In the genomic region with DNA sequence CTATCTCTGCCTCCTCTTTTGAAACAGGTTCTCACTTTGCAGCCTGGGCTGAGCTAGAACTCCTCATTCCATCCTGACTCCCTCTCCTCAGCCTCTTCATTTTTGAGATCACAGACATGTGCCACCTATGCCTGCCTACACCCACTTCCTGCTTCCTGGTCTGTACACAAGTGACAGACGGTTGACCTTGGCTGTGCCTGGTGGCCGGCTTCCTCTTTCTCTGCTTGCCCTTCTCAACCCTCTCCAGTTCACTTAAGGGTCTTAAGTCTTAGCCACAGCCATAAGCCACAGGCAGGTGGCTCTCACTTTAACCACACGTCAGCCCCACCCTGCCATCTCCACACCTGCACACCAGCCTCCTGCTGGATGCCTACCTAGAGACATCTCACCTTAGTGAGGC, we compare ENCODE assay signal across 13 mouse cellular contexts. TPM values are rescaled to one million over a fixed set of nuclear protein-coding genes. Genes with fewer than 3 reads are reported as not detected.
A peak's percentile ranks its signal among the peaks of the same experiment; 100 is the strongest.
DNase-seq lines count a peak whose midpoint lies in the region; ATAC-seq lines count a peak whose summit lies in the region.
"Had no signal": no experiment of that assay in that cellular context is flagged by ENCODE, and none has a peak within 500 bp of the region (broad histone marks: within the 10 kb centered on the region; RNA-seq: fewer than 3 reads in every experiment).

No protein-coding gene starts in this region.

- H3K9me3 ChIP-seq in liver, embryonic 12.5 days (replicated peaks), result no peaks in the 10 kb centered on the region
- no peaks in the 10 kb centered on the region for H3K9me3 ChIP-seq in liver, embryonic 11.5 days (ENCODE audit: control insufficient read depth, low read length)
- H3K9me3 ChIP-seq in intestine, embryonic 15.5 days, result no peaks in the 10 kb centered on the region
- no peaks in the 10 kb centered on the region for H3K9me3 ChIP-seq in hindbrain, embryonic 14.5 days (ENCODE audit: control insufficient read depth, low read length)
- H3K9me3 ChIP-seq: heart, embryonic 12.5 days; liver, embryonic 13.5 days had no signal

- H3K36me3 ChIP-seq in liver, embryonic 12.5 days, result no peaks in the 10 kb centered on the region
- no peaks in the 10 kb centered on the region for H3K36me3 ChIP-seq in liver, embryonic 11.5 days (ENCODE audit: control insufficient read depth, insufficient read depth, low read length)
- no peaks in the 10 kb centered on the region for H3K36me3 ChIP-seq in intestine, embryonic 15.5 days
- no peaks in the 10 kb centered on the region for H3K36me3 ChIP-seq in hindbrain, embryonic 14.5 days (replicated peaks; ENCODE audit: control insufficient read depth, insufficient read depth)
- H3K36me3 ChIP-seq: heart, embryonic 12.5 days; liver, embryonic 13.5 days had no signal

- H3K4me2 ChIP-seq in liver, embryonic 12.5 days, result 0 out of 2 replicates have a peak overlapping the region, but pooled peaks have one; percentile 0
- H3K4me2 ChIP-seq in liver, embryonic 11.5 days, result no peak overlapping the region
- H3K4me2 ChIP-seq in intestine, embryonic 15.5 days (replicated peaks), result no peak overlapping the region
- no peak overlapping the region for H3K4me2 ChIP-seq in hindbrain, embryonic 14.5 days (replicated peaks)
- H3K4me2 ChIP-seq: heart, embryonic 12.5 days; liver, embryonic 13.5 days had no signal

- H3K27ac ChIP-seq in liver, embryonic 12.5 days, result no peak overlapping the region
- H3K27ac ChIP-seq in liver, embryonic 11.5 days (ENCODE audit: low read depth, low read length), result no peak overlapping the region
- no peak overlapping the region for H3K27ac ChIP-seq in intestine, embryonic 15.5 days
- H3K27ac ChIP-seq in hindbrain, embryonic 14.5 days, result no peak overlapping the region
- H3K27ac ChIP-seq: left cerebral cortex, adult 2 months; liver, embryonic 13.5 days had no signal

- no peak overlapping the region for H3K9ac ChIP-seq in liver, embryonic 12.5 days
- H3K9ac ChIP-seq in liver, embryonic 11.5 days (ENCODE audit: low read depth, low read length), result no peak overlapping the region
- no peak overlapping the region for H3K9ac ChIP-seq in intestine, embryonic 15.5 days
- H3K9ac ChIP-seq in hindbrain, embryonic 14.5 days, result no peak overlapping the region
- H3K9ac ChIP-seq: heart, embryonic 12.5 days; liver, embryonic 13.5 days had no signal

- 22% methylated on average over 3 of the region's 3 CpGs for whole genome bisulfite sequencing in liver, embryonic 12.5 days (ENCODE audit: insufficient replicate concordance)
- WGBS in liver, embryonic 11.5 days, result 48% methylated on average over 3 of the region's 3 CpGs
- WGBS in intestine, embryonic 15.5 days, result 64% methylated on average over 3 of the region's 3 CpGs
- 89% methylated on average over 3 of the region's 3 CpGs for WGBS in hindbrain, embryonic 14.5 days

- ATAC-seq in liver, embryonic 12.5 days, result no peak
- no peak for ATAC-seq in liver, embryonic 11.5 days (replicated peaks; ENCODE audit: low FRiP score)
- peak; percentile 54 for ATAC-seq in monocyte, adult 5-6 weeks (replicated peaks; ENCODE audit: insufficient number of reproducible peaks, low FRiP score, low TSS enrichment, poor library complexity, severe bottlenecking)
- ATAC-seq in intestine, embryonic 15.5 days, result no peak
- no peak for ATAC-seq in hindbrain, embryonic 14.5 days (ENCODE audit: low FRiP score)
- ATAC-seq: hindbrain, embryonic 16.5 days had no signal

- H3K4me1 ChIP-seq in liver, embryonic 12.5 days, result no peaks in the 10 kb centered on the region
- H3K4me1 ChIP-seq in liver, embryonic 11.5 days (replicated peaks; ENCODE audit: control insufficient read depth, insufficient read depth, low read length), result peaks cover 3% of the 10 kb centered on the region; the same call in 1 of the 2 replicates
- H3K4me1 ChIP-seq in intestine, embryonic 15.5 days (replicated peaks), result 0 out of 2 replicates have a peak, but pooled peaks cover 2% of the 10 kb centered on the region
- no peaks in the 10 kb centered on the region for H3K4me1 ChIP-seq in hindbrain, embryonic 14.5 days (replicated peaks; ENCODE audit: control insufficient read depth, insufficient read depth, low read length)
- H3K4me1 ChIP-seq: liver, embryonic 13.5 days had no signal

- no peak overlapping the region for H3K4me3 ChIP-seq in liver, embryonic 12.5 days
- no peak overlapping the region for H3K4me3 ChIP-seq in liver, embryonic 11.5 days (ENCODE audit: low read depth, low read length)
- no peak overlapping the region for H3K4me3 ChIP-seq in intestine, embryonic 15.5 days (replicated peaks)
- H3K4me3 ChIP-seq in hindbrain, embryonic 14.5 days (replicated peaks; ENCODE audit: low read length), result no peak overlapping the region
- H3K4me3 ChIP-seq: heart, embryonic 12.5 days; left cerebral cortex, adult 2 months; liver, embryonic 13.5 days had no signal

- peaks cover 4% of the 10 kb centered on the region; the same call in 1 of the 2 replicates for H3K27me3 ChIP-seq in liver, embryonic 12.5 days (replicated peaks)
- no peaks in the 10 kb centered on the region for H3K27me3 ChIP-seq in liver, embryonic 11.5 days (replicated peaks; ENCODE audit: control insufficient read depth, insufficient read depth, low read length)
- H3K27me3 ChIP-seq in intestine, embryonic 15.5 days (replicated peaks), result peaks cover 3% of the 10 kb centered on the region
- H3K27me3 ChIP-seq in hindbrain, embryonic 14.5 days (ENCODE audit: control insufficient read depth, insufficient read depth, low read length), result no peaks in the 10 kb centered on the region
- H3K27me3 ChIP-seq: liver, embryonic 13.5 days had no signal

- DNase-seq in liver, embryonic 11.5 days (ENCODE audit: low spot score), result no peak
- peak; percentile 42 to 50 for DNase-seq in lung, adult 18-20 months
- peak; percentile 31 for DNase-seq in thymus, postnatal 4 days
- no peak for DNase-seq in cerebellum, adult 8-10 months
- no peak for DNase-seq in hindbrain, embryonic 14.5 days (ENCODE audit: low spot score)
- DNase-seq: kidney, postnatal 25 days; liver, embryonic 13.5 days had no signal

RNA-seq across cellular contexts. Expression of a gene that starts 3.8 kb away (rescaled TPM):
- polyA plus RNA-seq in liver, embryonic 12.5 days (2016; fragmentation: Nextera tagmentation; extraction: Ambion mirVana), result 31.4 and 37.5 TPM in 2 replicates
- polyA plus RNA-seq in liver, embryonic 11.5 days (2014; fragmentation: Nextera tagmentation; extraction: Ambion mirVana), result 18.8 and 19.8 TPM in 2 replicates
- 206 to 223 TPM (median 216 TPM) in 3 replicates for total RNA-seq in monocyte, adult 5-6 weeks (2017)
- 5.1 and 5.6 TPM in 2 replicates for polyA plus RNA-seq in intestine, embryonic 15.5 days (2015; fragmentation: Nextera tagmentation; extraction: Ambion mirVana)
- polyA plus RNA-seq in hindbrain, embryonic 14.5 days (2014; fragmentation: Nextera tagmentation; extraction: Ambion mirVana), result 1.5 and 2.7 TPM in 2 replicates

RNA-seq across cellular contexts. Expression of a gene that starts 42.2 kb away (rescaled TPM):
- polyA plus RNA-seq in liver, embryonic 12.5 days (2016; fragmentation: Nextera tagmentation; extraction: Ambion mirVana), result not detected in 2 replicates
- polyA plus RNA-seq in liver, embryonic 11.5 days (2014; fragmentation: Nextera tagmentation; extraction: Ambion mirVana), result not detected in 2 replicates
- 0.49 TPM in 1 of 3 replicates, not detected in the others for total RNA-seq in monocyte, adult 5-6 weeks (2017)
- not detected in 2 replicates for polyA plus RNA-seq in intestine, embryonic 15.5 days (2015; fragmentation: Nextera tagmentation; extraction: Ambion mirVana)
- 6.8 and 8.7 TPM in 2 replicates for polyA plus RNA-seq in hindbrain, embryonic 14.5 days (2014; fragmentation: Nextera tagmentation; extraction: Ambion mirVana)
- polyA plus RNA-seq: liver, embryonic 13.5 days had no signal

RNA-seq across cellular contexts. Expression of a gene that starts 57.1 kb away (rescaled TPM):
- 0.79 and 1.0 TPM in 2 replicates for polyA plus RNA-seq in liver, embryonic 12.5 days (2016; fragmentation: Nextera tagmentation; extraction: Ambion mirVana)
- polyA plus RNA-seq in liver, embryonic 11.5 days (2014; fragmentation: Nextera tagmentation; extraction: Ambion mirVana), result 1.5 and 1.8 TPM in 2 replicates
- total RNA-seq in monocyte, adult 5-6 weeks (2017), result 7.1 to 15.7 TPM (median 8.0 TPM) in 3 replicates
- 0.38 and 0.48 TPM in 2 replicates for polyA plus RNA-seq in intestine, embryonic 15.5 days (2015; fragmentation: Nextera tagmentation; extraction: Ambion mirVana)
- 0.21 and 0.33 TPM in 2 replicates for polyA plus RNA-seq in hindbrain, embryonic 14.5 days (2014; fragmentation: Nextera tagmentation; extraction: Ambion mirVana)

Comparison
In these comparisons a context has a peak if more than half of its experiments do, and no peak if none do; other contexts are left out.
1. DNase-seq: peak in lung, adult 18-20 months (2 of 2) and thymus, postnatal 4 days (single experiment); none in liver, embryonic 11.5 days (single experiment), cerebellum, adult 8-10 months (single experiment) and hindbrain, embryonic 14.5 days (single experiment).